Mouse (Mus musculus): ENCODE measurements around the gene Hipk1. TPM values are rescaled to one million over a fixed set of nuclear protein-coding genes. Genes with fewer than 3 reads are reported as not detected.
A peak's percentile ranks its signal among the peaks of the same experiment; 100 is the strongest.
"Not testable (repeated sequence)": the region's sequence is repeated elsewhere in the genome, so short reads cannot be mapped to it uniquely, and the experiment has no call there.

The Hipk1 gene
- polyA plus RNA-seq (2015; fragmentation: Nextera tagmentation; extraction: Ambion mirVana): 10.4 and 10.8 TPM in 2 replicates

DNA sequence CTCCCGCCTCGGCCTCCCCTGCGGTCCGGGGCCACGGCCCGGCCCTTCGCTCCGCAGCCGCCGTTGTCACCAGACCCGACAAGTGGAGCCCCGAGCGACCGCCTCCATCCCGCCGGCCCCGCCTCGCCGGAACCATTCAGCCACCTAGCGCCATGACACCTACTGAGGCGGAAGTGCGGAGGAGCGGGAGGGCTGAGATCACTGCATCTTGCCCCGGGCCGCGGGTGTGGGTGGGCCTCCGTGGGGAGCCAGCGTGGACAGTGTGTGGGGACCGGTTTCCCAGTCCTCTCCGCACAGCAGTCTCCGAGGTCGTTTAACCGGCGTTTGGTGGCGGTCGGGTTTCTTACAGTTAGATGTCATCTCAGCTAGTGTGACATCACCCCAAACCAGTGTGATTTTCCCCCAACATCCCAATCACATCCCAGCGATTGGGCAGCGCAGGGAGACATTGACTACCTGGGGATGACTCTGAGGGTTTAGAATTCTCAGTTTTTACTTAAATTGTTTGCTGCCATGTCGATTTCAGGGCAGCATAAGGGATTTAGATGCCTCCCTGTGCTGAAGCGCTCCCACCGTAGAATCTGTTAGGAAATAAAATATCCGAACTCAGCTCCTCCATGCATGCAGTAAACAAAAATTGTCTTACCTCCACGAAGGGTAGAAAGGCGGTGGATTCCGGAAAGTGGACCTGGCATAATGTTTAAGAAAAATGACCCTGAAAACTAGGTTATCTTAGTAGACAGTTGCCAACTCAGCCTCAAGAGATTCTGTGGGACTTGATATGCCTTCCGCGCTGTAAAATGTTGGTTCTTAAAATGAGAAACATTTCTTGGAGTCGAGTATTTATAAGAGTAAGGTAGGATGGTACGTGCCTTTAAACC, at the start of gene Hipk1:
TSS of gene Hipk1 (minus strand) at position 334 of the 881 bp plus-strand sequence.
- peak; percentile 96 for ATAC-seq (ENCODE audit: insufficient number of reproducible peaks, low FRiP score, low TSS enrichment, low read depth)
- peak within 1 kb of the TSS; percentile 92 for H3K27ac ChIP-seq
- no peaks in the 10 kb centered on the region for H3K27me3 ChIP-seq
- H3K9me3 ChIP-seq: no peaks in the 10 kb centered on the region
- H3K4me1 ChIP-seq: peaks cover 15% of the 10 kb centered on the region; the same call in 1 of the 2 replicates
- peak within 1 kb of the TSS; percentile 98 for H3K4me3 ChIP-seq
- 11% methylated on average over 38 of the region's 49 CpGs for WGBS
- H3K9ac ChIP-seq: peak within 1 kb of the TSS; percentile 91
- no peaks in the 10 kb centered on the region for H3K36me3 ChIP-seq
- H3K4me2 ChIP-seq: peak within 1 kb of the TSS; percentile 65

DNA sequence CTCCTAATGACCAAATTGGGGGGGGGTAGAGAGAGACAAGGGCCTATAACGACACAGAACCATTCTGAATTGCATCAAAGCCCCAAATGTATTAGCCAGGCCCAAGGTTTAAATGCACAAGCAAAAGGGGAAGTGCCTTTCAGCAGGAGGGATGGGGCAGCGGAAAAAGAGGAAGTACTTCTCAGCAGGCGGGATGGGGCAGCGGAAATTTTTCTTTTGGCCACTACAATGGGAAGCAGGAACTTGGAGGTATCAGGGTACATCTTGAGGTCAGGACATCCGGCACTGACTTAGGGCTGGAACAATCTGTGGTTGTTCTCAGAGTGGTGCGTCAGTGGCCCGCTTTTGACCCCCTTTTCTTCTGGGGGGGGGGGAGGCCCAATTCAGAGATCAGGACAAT, 49.6 kb upstream of the Hipk1 start:
- not testable (repeated sequence) for H3K4me1 ChIP-seq; H3K4me2 ChIP-seq; H3K9ac ChIP-seq; H3K4me3 ChIP-seq; ATAC-seq (ENCODE audit: insufficient number of reproducible peaks, low FRiP score, low TSS enrichment, low read depth); H3K27me3 ChIP-seq; H3K9me3 ChIP-seq; H3K36me3 ChIP-seq; H3K27ac ChIP-seq
- WGBS: 91% methylated on average over 7 of the region's 7 CpGs

GRCm38 (mm10) chr3:103840195-103840594, 48.8 kb upstream of the Hipk1 start:
- not testable (repeated sequence) for H3K9me3 ChIP-seq; H3K4me1 ChIP-seq; ATAC-seq (ENCODE audit: insufficient number of reproducible peaks, low FRiP score, low TSS enrichment, low read depth); H3K27ac ChIP-seq; H3K9ac ChIP-seq; H3K36me3 ChIP-seq; H3K27me3 ChIP-seq; H3K4me2 ChIP-seq; H3K4me3 ChIP-seq
- 87% methylated on average over 3 of the region's 3 CpGs for WGBS

GRCm38 (mm10) chr3:103839711-103840110, 48.3 kb upstream of the Hipk1 start:
- Histone ChIP-seq H3K4me3 (no peak overlapping the region), H3K9ac (no peak overlapping the region), H3K27me3 (no peaks in the 10 kb centered on the region), H3K4me2 (no peak overlapping the region), H3K36me3 (no peaks in the 10 kb centered on the region), H3K27ac (no peak overlapping the region), H3K9me3 (no peaks in the 10 kb centered on the region), H3K4me1 (no peaks in the 10 kb centered on the region)
- ATAC-seq (ENCODE audit: insufficient number of reproducible peaks, low FRiP score, low TSS enrichment, low read depth): no peak
- WGBS: 85% methylated on average over 6 of the region's 6 CpGs

DNA sequence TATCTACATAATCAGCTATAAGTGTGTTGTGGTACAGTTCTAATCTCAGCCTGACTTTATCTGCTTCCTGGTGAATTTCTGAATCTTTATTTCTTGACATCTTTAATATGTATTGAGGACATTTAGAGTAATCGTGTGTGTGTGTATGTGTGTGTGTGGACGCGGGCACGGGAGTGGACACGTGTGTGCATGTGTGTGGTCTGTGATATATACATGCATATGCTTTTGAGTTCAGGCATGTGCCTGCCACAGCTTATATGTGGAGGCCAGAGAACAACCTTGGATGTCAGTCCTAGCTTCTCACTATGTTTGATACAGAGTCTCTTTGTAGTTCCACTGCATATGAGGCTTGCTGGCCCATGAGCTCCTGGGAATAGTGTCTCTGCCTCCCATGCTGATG, 45.1 kb upstream of the Hipk1 start:
- H3K27ac ChIP-seq: no peak overlapping the region
- H3K27me3 ChIP-seq: no peaks in the 10 kb centered on the region
- no peaks in the 10 kb centered on the region for H3K36me3 ChIP-seq
- no peak for ATAC-seq (ENCODE audit: insufficient number of reproducible peaks, low FRiP score, low TSS enrichment, low read depth)
- no peaks in the 10 kb centered on the region for H3K4me1 ChIP-seq
- WGBS: 96% methylated on average over 5 of the region's 5 CpGs
- H3K9ac ChIP-seq: no peak overlapping the region
- H3K4me3 ChIP-seq: no peak overlapping the region
- H3K4me2 ChIP-seq: no peak overlapping the region
- H3K9me3 ChIP-seq: no peaks in the 10 kb centered on the region

DNA sequence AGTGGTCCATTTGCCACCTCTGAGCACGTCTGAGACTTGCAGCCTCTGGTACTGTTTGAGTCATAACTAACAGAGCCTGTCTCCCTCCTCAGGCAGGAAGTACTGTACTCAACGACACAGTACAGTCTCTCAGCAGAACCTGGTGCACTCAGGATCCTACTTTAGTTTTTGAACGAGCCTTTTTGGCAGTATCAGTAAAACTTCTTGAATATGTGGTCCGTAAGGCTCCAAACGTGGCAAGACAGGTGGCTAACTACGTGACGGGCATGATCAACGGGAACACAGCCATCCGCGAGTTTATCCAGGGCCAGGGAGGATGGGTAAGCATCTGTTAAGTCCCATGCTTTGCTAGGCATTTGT, 44.6 kb upstream of the Hipk1 start:
- no peak overlapping the region for H3K4me2 ChIP-seq
- H3K9ac ChIP-seq: no peak overlapping the region
- no peak overlapping the region for H3K27ac ChIP-seq
- H3K36me3 ChIP-seq: no peaks in the 10 kb centered on the region
- no peaks in the 10 kb centered on the region for H3K4me1 ChIP-seq
- ATAC-seq (ENCODE audit: insufficient number of reproducible peaks, low FRiP score, low TSS enrichment, low read depth): no peak
- no peak overlapping the region for H3K4me3 ChIP-seq
- 68% methylated on average over 10 of the region's 10 CpGs for WGBS
- H3K27me3 ChIP-seq: no peaks in the 10 kb centered on the region
- no peaks in the 10 kb centered on the region for H3K9me3 ChIP-seq

DNA sequence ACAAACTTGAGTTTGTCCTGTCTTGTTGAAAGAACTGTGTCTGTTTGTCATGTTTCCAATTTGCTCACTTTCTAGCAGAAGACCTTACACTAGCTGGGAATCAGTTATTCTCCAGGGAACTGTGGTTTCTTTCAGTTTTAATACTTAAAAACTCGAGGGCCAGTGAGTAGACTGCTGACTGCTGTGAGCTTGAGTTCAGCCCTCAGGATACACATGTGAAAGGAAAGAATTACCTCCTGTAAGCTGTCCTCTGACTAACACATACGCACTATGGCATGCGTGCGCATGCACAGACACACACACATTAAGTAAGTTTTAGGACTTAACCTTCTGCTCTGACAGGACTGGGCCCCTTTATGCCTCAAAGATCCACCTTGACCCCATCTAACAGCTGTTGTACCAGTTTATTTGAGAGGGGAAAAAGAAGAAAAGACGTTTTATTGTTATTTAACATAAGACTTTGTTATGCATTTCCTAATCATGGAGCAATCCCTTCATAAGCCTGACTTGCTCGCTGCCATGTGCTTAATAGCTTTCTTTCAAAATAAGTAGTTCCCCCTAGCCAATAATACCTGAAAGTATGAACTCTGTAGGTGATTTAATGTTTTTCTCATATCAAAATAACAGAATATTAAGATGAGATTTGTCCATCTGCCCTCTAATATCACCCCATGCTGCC, 44.0 kb upstream of the Hipk1 start:
- H3K27ac ChIP-seq: no peak overlapping the region
- no peak overlapping the region for H3K4me3 ChIP-seq
- ATAC-seq (ENCODE audit: insufficient number of reproducible peaks, low FRiP score, low TSS enrichment, low read depth): no peak
- no peaks in the 10 kb centered on the region for H3K9me3 ChIP-seq
- H3K36me3 ChIP-seq: no peaks in the 10 kb centered on the region
- H3K4me1 ChIP-seq: no peaks in the 10 kb centered on the region
- H3K4me2 ChIP-seq: no peak overlapping the region
- WGBS: 63% methylated on average over 6 of the region's 6 CpGs
- H3K27me3 ChIP-seq: no peaks in the 10 kb centered on the region
- no peak overlapping the region for H3K9ac ChIP-seq

GRCm38 (mm10) chr3:103834001-103834400, 42.6 kb upstream of the Hipk1 start:
- H3K4me3 ChIP-seq: no peak overlapping the region
- H3K9me3 ChIP-seq: no peaks in the 10 kb centered on the region
- no peaks in the 10 kb centered on the region for H3K36me3 ChIP-seq
- H3K27ac ChIP-seq: no peak overlapping the region
- no peaks in the 10 kb centered on the region for H3K4me1 ChIP-seq
- ATAC-seq (ENCODE audit: insufficient number of reproducible peaks, low FRiP score, low TSS enrichment, low read depth): no peak
- H3K4me2 ChIP-seq: no peak overlapping the region
- H3K27me3 ChIP-seq: no peaks in the 10 kb centered on the region
- 92% methylated on average over 2 of the region's 2 CpGs for WGBS
- H3K9ac ChIP-seq: no peak overlapping the region

- Histone ChIP-seq H3K4me3 (no peak within 1 kb of the TSS), H3K36me3 (no peaks in the 10 kb centered on the region), H3K4me2 (no peak within 1 kb of the TSS), H3K9me3 (no peaks in the 10 kb centered on the region), H3K9ac (no peak within 1 kb of the TSS), H3K4me1 (no peaks in the 10 kb centered on the region), H3K27ac (no peak within 1 kb of the TSS), H3K27me3 (no peaks in the 10 kb centered on the region)
- no peak for ATAC-seq (ENCODE audit: insufficient number of reproducible peaks, low FRiP score, low TSS enrichment, low read depth)
These were observed 41.1 kb upstream of the Hipk1 start, which contains the start of gene Bcl2l15 for GRCm38 (mm10) chr3:103832426-103832825. Bcl2l15 (plus strand) TSS chr3:103832601.

DNA sequence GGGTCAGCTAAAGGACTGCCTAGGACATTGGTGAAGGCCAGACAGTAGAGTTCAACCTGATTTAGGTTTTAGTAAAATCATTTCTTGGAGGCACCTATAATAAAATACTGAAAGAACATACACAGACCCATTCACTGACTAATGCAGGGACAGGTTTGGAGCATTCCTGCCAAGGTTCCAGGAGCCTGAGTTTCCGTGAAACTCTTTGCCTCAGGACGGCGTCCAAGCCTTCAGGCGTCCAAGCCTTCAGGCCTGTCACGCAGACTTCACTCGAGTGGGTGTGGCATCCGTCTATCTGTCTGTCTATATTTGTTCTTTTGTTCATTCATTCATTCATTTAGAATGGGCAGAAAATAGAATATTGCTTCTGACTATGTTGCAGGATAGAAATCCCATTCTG, 39.8 kb upstream of the Hipk1 start:
- Histone ChIP-seq H3K27me3 (no peaks in the 10 kb centered on the region), H3K4me2 (no peak overlapping the region), H3K9me3 (no peaks in the 10 kb centered on the region), H3K9ac (no peak overlapping the region), H3K4me1 (no peaks in the 10 kb centered on the region), H3K4me3 (no peak overlapping the region), H3K27ac (no peak overlapping the region), H3K36me3 (no peaks in the 10 kb centered on the region)
- ATAC-seq (ENCODE audit: insufficient number of reproducible peaks, low FRiP score, low TSS enrichment, low read depth): no peak
- WGBS: 65% methylated on average over 7 of the region's 7 CpGs

GRCm38 (mm10) chr3:103830681-103831080, 39.3 kb upstream of the Hipk1 start:
- not testable (repeated sequence) for H3K4me2 ChIP-seq; H3K27ac ChIP-seq; H3K4me3 ChIP-seq; H3K9me3 ChIP-seq; H3K9ac ChIP-seq; ATAC-seq (ENCODE audit: insufficient number of reproducible peaks, low FRiP score, low TSS enrichment, low read depth); H3K27me3 ChIP-seq; H3K4me1 ChIP-seq; H3K36me3 ChIP-seq
- WGBS: 57% methylated on average over 1 of the region's 1 CpGs

DNA sequence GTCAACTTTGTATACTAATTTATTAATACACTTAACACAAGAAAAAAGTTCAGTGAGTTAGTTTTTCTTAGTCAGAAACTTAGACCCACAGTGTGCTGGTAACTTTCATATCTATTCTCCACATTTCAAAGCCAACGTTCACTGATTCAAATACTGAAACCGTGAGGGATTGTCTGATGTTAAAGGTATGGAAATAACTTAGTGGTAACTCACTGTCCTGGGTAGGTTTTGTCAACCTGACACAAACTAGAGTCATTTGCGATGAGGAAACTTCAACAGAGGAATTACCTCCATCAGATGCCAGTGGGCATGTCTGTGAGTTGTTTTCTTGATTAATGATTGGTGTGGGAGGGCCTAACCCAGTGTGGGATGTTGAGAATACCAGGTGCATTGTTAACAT, 37.7 kb upstream of the Hipk1 start:
- Histone ChIP-seq H3K9me3 (no peaks in the 10 kb centered on the region), H3K4me3 (no peak overlapping the region), H3K36me3 (no peaks in the 10 kb centered on the region), H3K4me2 (no peak overlapping the region), H3K27ac (no peak overlapping the region), H3K27me3 (no peaks in the 10 kb centered on the region), H3K4me1 (no peaks in the 10 kb centered on the region), H3K9ac (no peak overlapping the region)
- 78% methylated on average over 3 of the region's 3 CpGs for WGBS
- ATAC-seq (ENCODE audit: insufficient number of reproducible peaks, low FRiP score, low TSS enrichment, low read depth): no peak

Measured in limb, embryonic 15.5 days (tissue).